Mouse (Mus musculus): ENCODE measurements around the gene Batf3. TPM values are rescaled to one million over a fixed set of nuclear protein-coding genes. Genes with fewer than 3 reads are reported as not detected.

Batf3 gene
- 1 to 10 TPM in 3 of 4 experiments, under 1 TPM in 1; 0.89 to 5.4 (median 3.9) TPM for total RNA-seq (2022)

DNA sequence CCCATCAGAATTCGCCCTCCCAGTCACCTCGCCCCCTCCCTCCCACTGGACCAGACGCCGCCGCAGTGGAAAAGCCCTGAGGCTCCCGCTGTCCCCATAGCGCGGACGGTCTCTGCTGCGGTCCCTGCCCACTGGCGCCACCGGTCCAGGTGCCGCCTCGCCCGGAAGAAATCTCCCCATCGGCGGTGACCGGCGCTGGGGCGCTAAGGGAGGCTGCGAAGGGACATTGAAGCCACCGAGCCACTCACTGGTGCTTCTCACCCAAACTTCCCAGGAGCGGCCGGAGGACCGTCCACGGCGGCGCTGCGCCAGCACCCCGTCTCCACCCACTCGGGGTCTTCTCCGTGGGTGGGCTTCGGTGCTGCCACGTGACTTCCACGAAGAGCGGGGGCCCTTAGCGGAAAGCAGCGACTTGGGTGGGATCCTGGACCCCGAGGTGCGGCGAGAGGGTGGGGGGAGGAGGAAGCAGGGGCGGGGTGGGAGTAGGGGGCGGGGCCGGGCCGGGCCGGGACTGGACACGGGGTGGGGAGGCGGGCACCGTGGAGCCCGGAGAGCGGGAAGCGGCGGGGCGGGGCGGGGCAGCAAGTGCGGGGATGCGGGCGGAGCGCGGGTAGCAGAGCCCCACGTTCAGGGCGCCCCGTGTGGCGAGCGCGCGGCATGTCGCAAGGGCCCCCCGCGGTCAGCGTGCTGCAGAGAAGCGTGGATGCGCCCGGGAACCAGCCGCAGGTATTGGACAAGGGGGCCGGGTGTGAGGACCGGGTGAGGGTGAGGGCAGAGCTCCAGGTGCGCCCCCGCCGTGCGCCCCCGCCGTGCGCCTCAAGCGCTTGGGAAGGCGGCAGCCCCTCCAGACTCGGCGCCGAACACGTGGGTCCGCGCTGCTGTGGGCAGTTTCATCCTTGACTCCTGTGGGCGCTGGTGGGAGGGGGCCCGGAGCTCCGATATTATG lies at the start of gene Batf3:
Gene Batf3, plus strand, starts transcription at position 46 of the 946 bp plus-strand sequence.
- no peak for DNase-seq (ENCODE audit: low spot score in 2 of 2)

DNA sequence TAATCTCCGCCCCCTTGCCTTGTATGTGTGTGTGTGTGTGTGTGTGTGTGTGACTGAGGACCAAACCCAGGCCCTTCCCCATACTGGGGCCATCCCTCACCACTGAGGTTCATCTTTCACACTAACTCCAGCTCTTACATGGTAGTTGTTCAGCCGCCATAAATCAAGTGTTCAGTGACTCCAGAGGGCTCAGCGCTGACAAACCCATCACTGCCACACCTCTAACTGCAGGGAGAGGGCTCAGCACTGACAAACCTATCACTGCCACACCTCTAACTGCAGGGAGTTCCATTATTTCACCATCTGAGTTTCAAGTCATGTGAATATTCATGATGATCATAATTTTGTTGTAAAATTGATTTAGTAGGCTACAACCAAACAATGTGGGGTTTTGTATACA lies 44.1 kb upstream of the Batf3 start:
- DNase-seq (ENCODE audit: low spot score in 2 of 2), result no peak

DNA sequence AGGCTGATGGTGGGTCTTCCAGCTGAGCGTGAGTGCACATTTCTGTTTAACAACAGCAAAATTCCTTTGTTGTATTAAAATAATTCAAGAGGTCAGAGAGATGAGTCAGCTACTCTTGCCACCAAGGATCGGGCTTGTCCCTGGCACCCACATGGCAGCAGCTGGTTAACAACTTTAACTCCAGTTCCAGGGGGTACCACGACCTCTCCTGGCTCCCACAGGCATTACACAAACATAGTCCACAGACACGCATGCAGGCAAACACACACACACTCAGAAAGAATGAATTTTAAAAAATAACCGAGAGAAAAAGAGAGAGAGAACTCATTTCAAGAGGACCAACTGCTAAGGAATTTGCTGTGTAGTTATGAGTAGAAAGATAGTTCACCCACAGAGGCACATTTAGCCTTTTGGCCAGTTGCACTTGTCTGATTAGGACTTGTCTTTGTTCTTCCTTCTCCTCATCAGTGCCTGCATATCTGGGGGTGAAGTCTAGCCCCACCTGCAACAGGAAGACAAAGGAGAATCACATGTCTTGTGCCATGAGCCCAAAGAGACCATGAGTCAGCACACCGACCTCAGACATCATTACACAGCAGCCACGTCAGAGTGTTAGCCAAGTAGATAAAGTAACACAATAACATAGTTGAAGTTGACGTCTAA lies 42.6 kb upstream of the Batf3 start:
- DNase-seq (ENCODE audit: low spot score in 2 of 2), result no peak

DNA sequence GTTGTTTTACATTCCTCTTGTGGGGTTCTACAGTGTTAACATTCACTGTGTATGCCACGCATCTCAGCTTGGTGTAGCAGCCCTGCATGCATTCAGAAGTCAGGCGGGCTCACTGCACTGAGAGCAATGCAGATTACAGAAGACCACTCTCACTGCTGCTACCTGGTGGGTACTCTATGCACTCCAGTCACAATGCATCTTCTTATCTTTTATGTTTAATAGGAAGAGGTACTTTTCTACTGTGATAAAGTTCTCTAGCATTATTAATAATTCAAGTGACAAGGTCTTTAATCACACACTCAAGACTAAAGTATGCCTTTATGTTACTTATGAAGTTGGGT lies 42.1 kb upstream of the Batf3 start:
- DNase-seq (ENCODE audit: low spot score in 2 of 2), result no peak

DNA sequence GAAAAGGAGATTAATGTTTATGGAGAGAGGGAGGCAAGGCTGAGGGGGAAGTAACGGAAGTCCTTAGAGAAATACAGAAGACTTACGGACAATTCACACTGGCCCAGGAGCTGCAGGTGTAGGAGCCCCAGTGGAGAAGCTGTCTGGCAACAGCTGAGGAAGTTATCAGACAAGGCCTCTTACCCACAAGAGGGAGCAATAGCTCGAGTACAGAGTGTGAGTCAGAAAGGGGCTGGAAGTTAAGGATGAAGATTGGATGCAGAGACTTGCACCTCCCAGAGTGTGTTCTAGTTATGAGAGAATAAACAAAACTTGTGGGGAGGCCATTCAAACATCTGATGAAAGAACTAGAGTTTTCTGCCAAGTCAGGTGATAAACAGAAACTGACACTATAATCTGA lies 40.2 kb upstream of the Batf3 start:
- no peak for DNase-seq (ENCODE audit: low spot score in 2 of 2)

DNA sequence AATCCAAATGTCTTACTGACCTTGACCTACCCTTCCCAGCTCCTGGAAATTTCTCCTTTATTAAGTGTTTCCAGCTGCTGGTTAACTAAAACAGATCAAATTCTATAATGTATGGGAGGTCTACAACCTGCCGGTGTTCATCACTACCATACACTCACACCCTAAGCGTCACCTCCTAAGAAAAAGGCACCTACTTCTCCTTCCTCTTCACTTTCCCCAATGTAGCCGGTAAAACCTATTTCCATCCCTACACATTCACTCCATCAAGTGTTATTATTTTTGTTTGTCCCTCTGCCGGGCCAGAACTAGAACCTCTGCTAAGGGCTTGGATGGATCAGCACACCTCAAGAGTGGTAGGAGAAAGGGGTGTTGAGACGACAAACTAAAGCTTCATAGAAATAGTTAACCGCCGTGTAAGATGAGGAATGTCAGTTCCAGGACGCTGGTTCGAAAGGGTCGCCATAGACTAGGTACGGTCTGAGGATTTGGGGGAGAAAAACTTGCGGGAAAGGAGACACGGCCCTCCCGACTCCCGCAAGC lies 35.3 kb upstream of the Batf3 start:
- DNase-seq (ENCODE audit: low spot score in 2 of 2), result no peak

DNA sequence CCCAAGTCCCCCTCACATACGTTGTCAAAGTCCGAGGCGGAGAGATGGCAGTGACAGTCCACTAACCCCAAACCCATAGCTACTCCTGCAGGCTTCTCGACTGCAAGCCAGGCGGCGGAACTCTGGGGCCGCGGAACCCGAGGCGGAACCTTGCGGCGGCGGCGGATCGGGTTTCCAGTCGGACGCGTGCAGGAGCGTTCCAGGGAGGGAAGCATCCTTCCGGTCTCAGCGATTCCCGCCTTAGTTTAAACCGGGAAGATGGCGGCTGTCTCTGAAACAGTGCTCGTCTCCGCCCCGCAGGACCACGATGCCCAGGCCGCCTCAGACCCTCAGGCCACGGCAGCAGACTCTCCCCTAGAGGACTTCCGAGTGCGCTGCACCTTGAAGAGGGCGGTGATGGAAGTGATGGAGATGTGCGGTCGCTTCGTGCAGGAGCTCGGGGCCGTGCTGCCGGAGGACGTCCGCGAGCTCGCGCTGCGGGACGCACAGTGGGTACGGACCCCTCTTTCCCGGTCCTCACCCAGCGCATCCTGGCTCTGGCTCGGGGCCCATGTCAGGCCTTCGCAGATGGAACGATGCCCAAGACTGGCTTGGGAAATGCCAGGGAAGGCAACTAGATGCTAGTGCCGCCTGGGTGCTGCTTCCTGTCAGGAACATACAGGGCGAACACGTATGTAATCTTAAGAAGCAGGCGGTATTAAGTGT lies 34.7 kb upstream of the Batf3 start, which contains the start of the genes Tatdn3 and Nsl1:
Gene Tatdn3, minus strand, starts transcription at position 152 of the 705 bp plus-strand sequence.
Gene Nsl1, plus strand, starts transcription at position 232 of the 705 bp plus-strand sequence.
- peak; percentile 64 to 96 for DNase-seq (ENCODE audit: low spot score in 2 of 2)

DNA sequence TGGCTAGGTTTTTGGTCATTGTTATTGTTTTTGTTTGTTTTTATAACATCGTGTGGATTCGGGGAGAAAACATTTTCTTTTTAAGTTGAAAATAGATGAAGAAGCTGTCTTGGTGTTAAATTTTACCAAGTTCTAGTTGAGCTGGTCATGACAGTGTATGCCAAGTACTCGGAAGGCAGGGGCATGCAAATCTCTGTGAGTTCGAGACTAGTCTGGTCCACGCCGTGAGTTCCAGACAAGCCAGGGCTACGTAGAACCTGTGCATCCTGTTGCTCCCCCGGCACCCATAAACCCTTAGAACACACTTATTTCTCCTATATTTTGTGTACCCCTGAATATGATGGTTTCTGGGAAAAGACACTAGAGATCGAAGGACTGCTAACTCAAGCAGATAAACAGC lies 33.9 kb upstream of the Batf3 start:
- DNase-seq (ENCODE audit: low spot score in 2 of 2), result no peak

DNA sequence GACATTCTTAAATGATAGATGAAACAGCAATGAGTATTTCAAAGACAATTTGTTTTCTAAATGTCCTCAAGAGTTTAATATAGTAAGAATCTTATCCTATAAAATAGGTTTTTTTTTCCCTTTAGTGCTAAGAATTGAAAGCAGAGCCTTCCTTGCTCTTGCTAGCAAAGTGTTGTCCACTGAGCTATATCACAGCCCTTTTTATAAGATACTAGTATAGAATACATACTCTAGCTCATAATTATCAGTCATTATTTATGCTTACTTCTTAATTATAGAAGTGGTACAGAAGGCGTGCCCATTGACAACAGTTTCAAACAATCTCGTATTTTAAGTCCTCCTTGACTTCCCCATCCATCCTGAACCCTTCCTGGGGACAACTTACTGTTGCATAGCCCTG lies 33.1 kb upstream of the Batf3 start:
- DNase-seq (ENCODE audit: low spot score in 2 of 2), result no peak

DNA sequence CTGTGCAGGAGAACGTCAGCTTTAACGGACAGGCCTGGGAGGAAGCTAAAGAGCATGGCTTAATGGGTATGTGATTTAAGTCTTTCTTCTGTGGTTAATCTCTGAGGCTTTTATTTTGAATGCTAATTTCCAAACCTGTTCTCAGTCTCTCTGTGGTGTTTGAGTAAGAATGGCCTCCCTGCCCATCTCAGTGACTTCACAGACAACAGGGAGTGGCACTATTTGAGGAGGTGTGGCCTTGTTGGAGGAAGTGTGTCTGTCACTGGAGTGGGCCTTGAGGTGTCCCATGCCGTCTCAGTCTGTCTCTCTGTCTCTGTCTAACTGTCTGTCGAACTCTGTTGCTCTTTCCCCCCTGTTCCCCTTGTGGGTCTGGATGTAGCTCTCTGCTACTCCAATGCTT lies 32.5 kb upstream of the Batf3 start:
- no peak for DNase-seq (ENCODE audit: low spot score in 2 of 2)

DNA sequence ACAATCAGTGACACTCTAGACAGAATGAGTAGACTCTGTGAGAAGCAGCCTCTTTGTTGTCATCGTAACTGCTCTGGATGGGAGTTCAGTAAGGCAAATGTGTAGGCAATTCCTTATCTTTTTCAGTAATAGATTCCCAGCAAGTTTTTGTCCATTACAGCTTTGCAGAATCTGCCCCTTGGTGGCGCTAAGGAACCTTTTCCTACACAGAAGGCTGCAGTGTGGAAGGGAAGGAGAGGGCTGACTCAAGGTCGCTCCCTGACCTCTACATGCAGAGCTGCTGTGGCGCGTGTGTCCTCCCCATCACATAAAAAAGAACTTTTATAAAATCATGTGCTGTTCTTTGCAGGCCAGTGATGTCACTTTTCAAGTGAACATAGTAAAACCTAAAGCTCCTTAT lies 29.3 kb upstream of the Batf3 start:
- no peak for DNase-seq (ENCODE audit: low spot score in 2 of 2)

DNA sequence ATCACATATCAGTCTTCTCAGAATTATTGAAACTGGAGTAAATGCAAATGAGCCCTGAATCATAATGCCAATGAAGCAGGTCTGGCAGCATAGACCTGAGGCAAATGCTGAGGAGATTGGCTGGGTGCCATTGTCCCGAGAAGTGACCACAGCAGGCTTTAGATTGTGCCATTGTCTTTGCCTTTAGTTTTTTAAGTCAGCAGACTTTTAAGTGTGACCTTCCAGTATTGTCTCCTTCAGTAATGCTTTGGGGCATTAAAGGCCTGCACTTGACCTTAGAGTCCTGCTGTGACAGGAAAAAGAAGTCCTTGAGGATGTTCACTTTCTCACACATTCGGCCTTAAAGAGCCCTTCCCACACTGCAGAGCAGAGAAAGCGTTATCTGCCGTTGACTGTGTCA lies 27.4 kb upstream of the Batf3 start:
- DNase-seq (ENCODE audit: low spot score in 2 of 2), result no peak

DNA sequence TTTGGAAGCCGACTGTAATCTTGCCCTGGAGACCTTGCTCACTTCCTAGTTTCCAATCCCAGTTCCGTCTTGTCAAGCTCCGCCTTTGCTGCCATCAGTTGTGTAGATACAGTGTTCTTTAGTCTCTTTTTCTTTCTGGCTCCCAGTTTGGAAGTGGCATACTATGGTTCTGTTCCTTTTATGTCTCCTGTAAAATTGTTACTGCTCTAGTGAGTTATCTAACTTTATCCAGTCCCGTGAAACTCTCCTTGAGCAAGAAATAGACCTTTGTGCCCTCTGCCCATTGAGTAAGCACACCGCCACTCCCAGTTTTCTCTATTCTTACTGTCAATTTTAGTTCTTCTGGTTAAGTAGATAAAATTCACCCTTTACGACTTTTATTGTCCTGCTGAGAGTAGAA lies 26.0 kb upstream of the Batf3 start:
- DNase-seq (ENCODE audit: low spot score in 2 of 2), result no peak

DNA sequence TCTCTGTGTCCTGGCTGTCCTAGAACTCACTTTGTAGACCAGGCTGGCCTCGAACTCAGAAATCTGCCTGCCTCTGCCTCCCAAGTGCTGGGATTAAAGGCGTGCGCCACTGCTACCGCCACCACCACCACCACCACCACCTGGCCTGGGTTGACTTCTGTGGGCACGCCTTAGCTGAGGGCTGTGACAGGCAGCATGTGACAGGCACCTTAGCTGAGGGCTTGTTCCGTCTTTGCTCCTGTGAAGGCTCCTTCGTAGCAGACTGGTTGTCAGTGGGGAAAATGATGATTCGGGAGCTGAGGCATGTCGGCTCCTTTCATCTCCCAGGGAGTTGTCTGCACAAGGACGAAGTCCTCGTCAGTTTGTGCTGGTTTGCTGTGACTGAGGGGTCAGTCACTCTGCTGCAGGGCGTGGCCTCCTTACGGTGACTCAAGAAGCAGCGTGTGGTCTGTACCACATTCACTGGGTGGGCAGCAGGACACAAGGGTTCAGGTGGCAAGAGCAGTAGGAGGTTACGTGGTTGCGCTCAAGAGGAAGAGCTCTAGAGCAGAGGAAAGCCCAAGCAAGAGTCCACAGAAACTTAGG lies 25.2 kb upstream of the Batf3 start:
- DNase-seq (ENCODE audit: low spot score in 2 of 2), result no peak

DNA sequence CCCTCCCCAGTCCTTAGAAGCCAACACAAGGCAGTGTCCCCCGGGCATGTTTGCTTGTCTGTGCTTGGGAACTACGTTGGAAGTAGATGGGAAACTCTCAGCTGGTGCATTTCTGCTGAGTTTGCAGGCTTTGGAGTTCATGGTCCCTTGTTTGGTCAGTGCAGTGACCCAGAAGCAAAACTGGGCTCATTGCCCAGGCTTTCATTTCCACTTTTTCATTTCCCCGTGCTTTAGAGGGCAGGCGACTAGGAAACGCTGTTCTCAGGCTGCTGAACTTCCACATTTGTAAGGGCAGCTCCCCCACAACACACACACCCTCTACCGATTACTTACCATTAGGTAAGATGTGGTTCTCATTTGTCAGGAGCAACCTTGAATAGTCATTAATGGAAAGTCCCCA lies 24.6 kb upstream of the Batf3 start:
- no peak for DNase-seq (ENCODE audit: low spot score in 2 of 2)

DNA sequence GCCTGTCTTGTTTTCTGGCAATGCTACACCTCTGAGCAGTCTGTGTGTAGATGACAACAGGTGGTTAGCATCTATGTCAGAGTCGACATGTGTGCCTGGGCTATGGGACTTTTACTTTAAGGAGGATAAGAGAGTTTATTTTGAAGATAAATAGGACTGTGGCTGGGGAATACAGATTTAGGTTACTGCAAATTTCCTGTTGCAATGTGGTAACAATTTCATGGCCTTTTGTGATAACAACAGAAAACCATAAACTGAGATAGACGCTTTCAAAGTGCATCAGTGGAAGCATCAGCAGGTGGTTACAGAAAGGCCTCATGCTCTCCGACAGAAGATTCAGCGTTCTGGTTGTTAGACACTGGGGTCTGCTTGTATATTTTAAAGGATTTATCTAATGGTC lies 24.2 kb upstream of the Batf3 start:
- DNase-seq (ENCODE audit: low spot score in 2 of 2), result no peak

DNA sequence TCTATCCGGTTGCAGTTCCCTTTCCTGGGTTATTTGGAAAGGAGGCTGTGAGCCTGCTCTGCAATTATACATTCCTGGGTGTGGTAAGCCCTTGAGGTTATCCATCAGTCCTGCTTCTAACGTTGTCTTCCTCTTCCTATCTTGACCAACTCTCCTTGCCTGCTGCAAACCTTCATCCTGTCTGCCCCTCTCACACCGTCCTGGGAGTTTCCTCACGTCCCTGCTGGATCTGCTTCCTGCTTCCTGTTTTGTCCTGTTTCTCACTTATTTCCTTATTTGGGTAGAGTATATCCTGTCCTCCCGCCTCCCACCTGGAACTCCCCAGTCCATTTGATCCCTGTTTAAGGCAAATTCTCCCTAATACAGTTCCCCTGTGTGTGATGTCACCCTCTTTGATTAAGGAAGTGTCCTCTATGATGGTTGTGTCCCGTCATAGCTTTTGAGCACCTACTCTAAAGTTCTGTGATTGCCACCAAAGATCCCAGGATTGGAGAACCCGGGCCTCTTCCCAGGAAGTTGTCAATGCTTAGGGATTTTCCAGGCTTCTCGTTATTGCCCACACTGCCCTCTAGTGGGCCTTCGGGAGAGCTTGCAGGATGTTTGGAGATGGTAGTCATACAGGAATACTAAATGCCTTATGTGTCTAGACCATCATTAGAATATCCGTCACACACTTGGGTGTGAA lies 22.3 kb upstream of the Batf3 start:
- no peak for DNase-seq (ENCODE audit: low spot score in 2 of 2)

DNA sequence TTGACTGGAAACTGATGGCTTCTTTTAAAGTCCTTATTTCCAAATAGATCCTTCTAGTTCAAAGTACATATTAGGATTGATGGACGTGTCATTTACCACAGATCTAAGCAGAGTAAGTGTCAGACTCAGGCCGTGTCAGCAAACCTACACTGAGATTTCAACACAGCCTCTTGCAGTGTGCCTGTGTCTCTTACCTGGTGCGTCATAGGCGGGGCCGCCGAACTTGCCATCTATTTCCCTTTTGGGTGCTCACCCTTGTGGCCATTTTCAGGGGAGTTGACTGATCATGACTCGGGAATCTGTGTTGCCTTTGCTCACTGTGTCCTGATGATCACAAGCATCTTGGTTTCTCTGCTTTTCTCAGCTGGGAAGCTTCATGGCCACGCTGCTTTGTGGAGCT lies 14.4 kb upstream of the Batf3 start:
- no peak for DNase-seq (ENCODE audit: low spot score in 2 of 2)

DNA sequence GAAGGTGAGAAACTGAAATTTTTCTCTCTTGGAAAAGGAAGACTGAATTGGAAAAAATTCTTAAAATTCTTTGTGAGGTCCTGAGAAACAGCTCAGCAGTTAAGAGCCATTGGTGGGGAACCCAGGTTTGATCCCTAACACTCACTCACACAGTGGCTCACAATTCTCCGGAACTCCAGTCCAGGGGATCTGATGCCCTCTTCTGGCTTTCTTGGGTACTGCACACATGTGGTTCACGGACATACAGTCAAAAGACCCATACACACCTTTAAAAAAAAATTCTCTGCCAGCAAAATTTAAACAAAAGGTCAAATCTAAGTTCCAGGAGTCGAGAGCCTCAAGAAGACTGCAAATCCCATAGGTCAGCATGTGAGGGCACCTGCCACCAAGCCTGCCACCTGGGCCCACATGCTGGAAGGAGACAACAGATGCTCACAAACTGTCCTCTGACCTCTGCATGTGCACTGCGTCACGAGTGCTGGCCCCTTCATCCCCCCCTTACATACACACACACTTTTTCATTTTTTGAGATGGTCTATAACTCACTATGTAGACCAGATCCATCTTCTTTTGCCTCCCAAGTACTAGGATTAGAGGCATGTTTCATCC lies 12.6 kb upstream of the Batf3 start:
- DNase-seq (ENCODE audit: low spot score in 2 of 2), result no peak

DNA sequence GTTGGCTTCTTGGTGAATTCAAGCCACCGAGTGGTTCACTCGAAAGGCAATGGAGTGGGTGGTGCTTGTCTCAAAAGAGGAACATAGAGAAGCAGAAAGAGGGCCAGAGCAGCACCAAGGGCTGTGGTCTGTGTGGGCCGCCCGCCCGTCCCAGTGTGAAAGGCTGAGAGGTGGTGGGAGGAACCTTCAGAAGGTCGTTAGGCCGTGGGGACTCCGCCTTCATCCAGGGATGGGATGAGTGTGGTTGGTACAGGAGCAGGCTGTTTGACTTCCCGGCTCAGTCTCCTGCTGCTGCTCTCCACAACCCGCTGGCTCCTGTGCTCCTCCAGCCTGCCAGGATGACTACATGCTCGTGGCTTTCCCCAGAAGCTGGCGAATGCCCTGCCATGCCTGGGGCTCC lies 12.1 kb upstream of the Batf3 start:
- DNase-seq (ENCODE audit: low spot score in 2 of 2), result no peak

All from left cerebral cortex, adult 8-10 months (tissue).